Mouse (Mus musculus): ENCODE results near the gene Aldh3a1. TPM values are rescaled to one million over a fixed set of nuclear protein-coding genes. Genes with fewer than 3 reads are reported as not detected.

Gene Aldh3a1
- polyA plus RNA-seq, 1 experiment, result 0.16 TPM

GRCm38 (mm10) chr11:61234174-61234573 is 26.8 kb downstream of the Aldh3a1 start:
- Histone ChIP-seq H3K27me3 (ENCODE audit: control insufficient read depth, insufficient read depth, low read length) (no peaks in the 10 kb centered on the region), H3K4me3 (ENCODE audit: low read depth, low read length) (no peak overlapping the region), H3K36me3 (ENCODE audit: control insufficient read depth, insufficient read depth, low read length) (0 out of 2 replicates have a peak, but pooled peaks cover 2% of the 10 kb centered on the region), H3K27ac (ENCODE audit: insufficient read depth, low read depth, low read length) (no peak overlapping the region), H3K4me1 (ENCODE audit: control insufficient read depth, insufficient read depth, insufficient read length, low read length) (peaks cover 26% of the 10 kb centered on the region)
- TF ChIP-seq CTCF (IDR thresholded peaks at IDR 0.05; ENCODE audit: extremely low read depth, insufficient read length, insufficient replicate concordance, low read depth, low read length) (no peak), POLR2A (IDR thresholded peaks at IDR 0.05; ENCODE audit: low read depth, low read length) (no peak)
- 20% methylated on average over 5 of the region's 5 CpGs for WGBS

- 26% methylated on average over 3 of the region's 3 CpGs for WGBS
Measured at GRCm38 (mm10) chr11:61236015-61236414, 28.7 kb downstream of the Aldh3a1 start.

GRCm38 (mm10) chr11:61244406-61244805 is 37.1 kb downstream of the Aldh3a1 start:
- TF ChIP-seq CTCF (IDR thresholded peaks at IDR 0.05; ENCODE audit: extremely low read depth, insufficient read length, insufficient replicate concordance, low read depth, low read length), result no peak
- no peak for TF ChIP-seq POLR2A (IDR thresholded peaks at IDR 0.05; ENCODE audit: low read depth, low read length)
- 86% methylated on average over 7 of the region's 7 CpGs for WGBS
- Histone ChIP-seq H3K4me1 (ENCODE audit: control insufficient read depth, insufficient read depth, insufficient read length, low read length) (no peaks in the 10 kb centered on the region), H3K27me3 (ENCODE audit: control insufficient read depth, insufficient read depth, low read length) (no peaks in the 10 kb centered on the region), H3K27ac (ENCODE audit: insufficient read depth, low read depth, low read length) (no peak overlapping the region), H3K4me3 (ENCODE audit: low read depth, low read length) (no peak overlapping the region), H3K36me3 (ENCODE audit: control insufficient read depth, insufficient read depth, low read length) (peaks cover 46% of the 10 kb centered on the region)

More at GRCm38 (mm10) chr11:61236015-61236414, 28.7 kb downstream of the Aldh3a1 start:
- H3K4me1 ChIP-seq (ENCODE audit: control insufficient read depth, insufficient read depth, insufficient read length, low read length), result peaks cover 26% of the 10 kb centered on the region
- 0 out of 2 replicates have a peak, but pooled peaks cover 2% of the 10 kb centered on the region for H3K36me3 ChIP-seq (ENCODE audit: control insufficient read depth, insufficient read depth, low read length)
- peak overlapping the region; percentile 43; the same call in 1 of the 2 replicates for H3K27ac ChIP-seq (ENCODE audit: insufficient read depth, low read depth, low read length)
- no peaks in the 10 kb centered on the region for H3K27me3 ChIP-seq (ENCODE audit: control insufficient read depth, insufficient read depth, low read length)
- TF ChIP-seq CTCF (IDR thresholded peaks at IDR 0.05; ENCODE audit: extremely low read depth, insufficient read length, insufficient replicate concordance, low read depth, low read length) (no peak), POLR2A (IDR thresholded peaks at IDR 0.05; ENCODE audit: low read depth, low read length) (no peak)
- no peak overlapping the region for H3K4me3 ChIP-seq (ENCODE audit: low read depth, low read length)

GRCm38 (mm10) chr11:61251741-61252140 is 44.4 kb downstream of the Aldh3a1 start:
- Histone ChIP-seq H3K27ac (ENCODE audit: insufficient read depth, low read depth, low read length) (no peak overlapping the region), H3K27me3 (ENCODE audit: control insufficient read depth, insufficient read depth, low read length) (no peaks in the 10 kb centered on the region), H3K36me3 (ENCODE audit: control insufficient read depth, insufficient read depth, low read length) (peaks cover 87% of the 10 kb centered on the region), H3K4me3 (ENCODE audit: low read depth, low read length) (no peak overlapping the region), H3K4me1 (ENCODE audit: control insufficient read depth, insufficient read depth, insufficient read length, low read length) (no peaks in the 10 kb centered on the region)
- WGBS, result 91% methylated on average over 10 of the region's 10 CpGs
- TF ChIP-seq POLR2A (IDR thresholded peaks at IDR 0.05; ENCODE audit: low read depth, low read length) (no peak), CTCF (IDR thresholded peaks at IDR 0.05; ENCODE audit: extremely low read depth, insufficient read length, insufficient replicate concordance, low read depth, low read length) (no peak)

GRCm38 (mm10) chr11:61252807-61253206 is 45.5 kb downstream of the Aldh3a1 start:
- no peaks in the 10 kb centered on the region for H3K4me1 ChIP-seq (ENCODE audit: control insufficient read depth, insufficient read depth, insufficient read length, low read length)
- no peak overlapping the region for H3K4me3 ChIP-seq (ENCODE audit: low read depth, low read length)
- H3K27ac ChIP-seq (ENCODE audit: insufficient read depth, low read depth, low read length), result no peak overlapping the region
- TF ChIP-seq CTCF (IDR thresholded peaks at IDR 0.05; ENCODE audit: extremely low read depth, insufficient read length, insufficient replicate concordance, low read depth, low read length) (no peak), POLR2A (IDR thresholded peaks at IDR 0.05; ENCODE audit: low read depth, low read length) (no peak)
- no peaks in the 10 kb centered on the region for H3K27me3 ChIP-seq (ENCODE audit: control insufficient read depth, insufficient read depth, low read length)
- WGBS, result 92% methylated on average over 12 of the region's 12 CpGs
- H3K36me3 ChIP-seq (ENCODE audit: control insufficient read depth, insufficient read depth, low read length), result peaks cover 85% of the 10 kb centered on the region

- Histone ChIP-seq H3K4me1 (ENCODE audit: control insufficient read depth, insufficient read depth, insufficient read length, low read length) (no peaks in the 10 kb centered on the region), H3K36me3 (ENCODE audit: control insufficient read depth, insufficient read depth, low read length) (peaks cover 74% of the 10 kb centered on the region), H3K4me3 (ENCODE audit: low read depth, low read length) (no peak overlapping the region), H3K27me3 (ENCODE audit: control insufficient read depth, insufficient read depth, low read length) (no peaks in the 10 kb centered on the region), H3K27ac (ENCODE audit: insufficient read depth, low read depth, low read length) (no peak overlapping the region)
- TF ChIP-seq POLR2A (IDR thresholded peaks at IDR 0.05; ENCODE audit: low read depth, low read length), result no peak
- TF ChIP-seq CTCF (IDR thresholded peaks at IDR 0.05; ENCODE audit: extremely low read depth, insufficient read length, insufficient replicate concordance, low read depth, low read length), result no peak
- 97% methylated on average over 6 of the region's 6 CpGs for WGBS
Measured at GRCm38 (mm10) chr11:61259106-61259505, 51.8 kb downstream of the Aldh3a1 start.

GRCm38 (mm10) chr11:61262516-61262915 is 55.2 kb downstream of the Aldh3a1 start:
- WGBS, result 98% methylated on average over 14 of the region's 14 CpGs
- no peak overlapping the region for H3K4me3 ChIP-seq (ENCODE audit: low read depth, low read length)
- H3K36me3 ChIP-seq (ENCODE audit: control insufficient read depth, insufficient read depth, low read length), result peaks cover 56% of the 10 kb centered on the region

More at GRCm38 (mm10) chr11:61262516-61262915, 55.2 kb downstream of the Aldh3a1 start:
- TF ChIP-seq POLR2A (IDR thresholded peaks at IDR 0.05; ENCODE audit: low read depth, low read length), result no peak
- TF ChIP-seq CTCF (IDR thresholded peaks at IDR 0.05; ENCODE audit: extremely low read depth, insufficient read length, insufficient replicate concordance, low read depth, low read length), result no peak
- no peak overlapping the region for H3K27ac ChIP-seq (ENCODE audit: insufficient read depth, low read depth, low read length)
- H3K4me1 ChIP-seq (ENCODE audit: control insufficient read depth, insufficient read depth, insufficient read length, low read length), result peaks cover 3% of the 10 kb centered on the region; the same call in 1 of the 2 replicates
- no peaks in the 10 kb centered on the region for H3K27me3 ChIP-seq (ENCODE audit: control insufficient read depth, insufficient read depth, low read length)
